ENCODE assay signal across 26 mouse cellular contexts in the genomic region with DNA sequence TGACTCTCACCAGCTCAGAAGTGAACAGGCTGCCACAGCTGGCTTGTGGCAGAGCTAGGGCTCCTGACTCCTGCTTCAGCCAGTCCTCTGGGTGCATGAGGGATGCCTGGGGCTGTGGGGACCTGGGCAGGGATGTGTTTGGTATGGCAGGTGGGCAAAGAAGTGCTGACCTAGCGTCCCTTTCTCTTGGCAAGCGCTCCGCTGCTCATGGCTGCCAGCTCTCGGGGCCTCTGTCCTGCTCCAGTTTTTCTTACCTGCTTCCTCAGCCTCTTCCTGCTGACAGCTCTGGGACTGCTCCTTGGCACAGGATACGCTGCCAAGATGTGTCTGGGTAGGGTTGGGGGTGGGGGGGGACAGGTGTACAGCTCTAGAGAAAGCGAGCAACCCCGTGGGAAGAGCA. TPM values are rescaled to one million over a fixed set of nuclear protein-coding genes. Genes with fewer than 3 reads are reported as not detected.
DNase-seq lines count a peak whose midpoint lies in the region; ATAC-seq lines count a peak whose summit lies in the region.
"Had no signal": no experiment of that assay in that cellular context is flagged by ENCODE, and none has a peak within 500 bp of the region (broad histone marks: within the 10 kb centered on the region; RNA-seq: fewer than 3 reads in every experiment).

No protein-coding gene starts in this region.

- DNase-seq in hindbrain, embryonic 10.5 days (ENCODE audit: low spot score), result no peak
- peak; percentile 54 for DNase-seq in cerebellum, adult 11 months
- DNase-seq in cerebellum, adult 9-10 months, result peak; percentile 74
- DNase-seq in limb, embryonic 10.5 days (ENCODE audit: low spot score), result no peak
- DNase-seq in frontal cortex, postnatal 10 days (ENCODE audit: low spot score in 2 of 2), result no peak
- DNase-seq in kidney, adult 11 months, result no peak
- DNase-seq: gastrocnemius, postnatal 25 days; heart, adult 2 months; heart, postnatal 14 days; kidney, adult 18-20 months; layer of hippocampus, adult 9-11 months; left cerebral cortex, postnatal 4 days; liver; right cerebral cortex, postnatal 4 days; thymus, adult 18-20 months; thymus, postnatal 36 days had no signal

- no peak overlapping the region for H3K4me2 ChIP-seq in hindbrain, embryonic 16.5 days (ENCODE audit: low read length)
- no peak overlapping the region for H3K4me2 ChIP-seq in hindbrain, embryonic 13.5 days
- H3K4me2 ChIP-seq: forebrain, embryonic 15.5 days; heart, embryonic 13.5 days; liver, embryonic 15.5 days; stomach, embryonic 15.5 days had no signal

- no peak for ATAC-seq in hindbrain, embryonic 16.5 days
- ATAC-seq in hindbrain, embryonic 13.5 days (ENCODE audit: low FRiP score), result no peak
- ATAC-seq: CD4-positive, CD25-positive, alpha-beta regulatory T cell, adult 4 months had no signal

- 85% methylated on average over 7 of the region's 7 CpGs for WGBS in hindbrain, embryonic 10.5 days
- 74% methylated on average over 7 of the region's 7 CpGs for WGBS in hindbrain, embryonic 16.5 days
- 76% methylated on average over 7 of the region's 7 CpGs for WGBS in hindbrain, embryonic 13.5 days
- WGBS in limb, embryonic 10.5 days, result 77% methylated on average over 7 of the region's 7 CpGs

- H3K9me3 ChIP-seq in hindbrain, embryonic 10.5 days, result no peaks in the 10 kb centered on the region
- H3K9me3 ChIP-seq in hindbrain, embryonic 16.5 days (ENCODE audit: control insufficient read depth, low read length), result no peaks in the 10 kb centered on the region
- no peaks in the 10 kb centered on the region for H3K9me3 ChIP-seq in hindbrain, embryonic 13.5 days
- H3K9me3 ChIP-seq in limb, embryonic 10.5 days (replicated peaks), result no peaks in the 10 kb centered on the region
- H3K9me3 ChIP-seq: forebrain, embryonic 15.5 days; heart, embryonic 13.5 days; liver, embryonic 15.5 days; stomach, embryonic 15.5 days had no signal

- H3K27me3 ChIP-seq in hindbrain, embryonic 10.5 days (ENCODE audit: insufficient read depth, poor library complexity, severe bottlenecking), result peaks cover 36% of the 10 kb centered on the region
- no peaks in the 10 kb centered on the region for H3K27me3 ChIP-seq in hindbrain, embryonic 16.5 days (replicated peaks; ENCODE audit: control insufficient read depth, insufficient read depth, low read length)
- H3K27me3 ChIP-seq in hindbrain, embryonic 13.5 days, result peaks cover 5% of the 10 kb centered on the region; the same call in 1 of the 2 replicates
- peaks cover 89% of the 10 kb centered on the region for H3K27me3 ChIP-seq in limb, embryonic 10.5 days (ENCODE audit: low read depth, poor library complexity, severe bottlenecking)
- H3K27me3 ChIP-seq: forebrain, embryonic 15.5 days had no signal

- H3K36me3 ChIP-seq in hindbrain, embryonic 10.5 days, result no peaks in the 10 kb centered on the region
- H3K36me3 ChIP-seq in hindbrain, embryonic 16.5 days (ENCODE audit: control insufficient read depth, insufficient read depth, low read length), result no peaks in the 10 kb centered on the region
- no peaks in the 10 kb centered on the region for H3K36me3 ChIP-seq in hindbrain, embryonic 13.5 days
- H3K36me3 ChIP-seq in limb, embryonic 10.5 days, result no peaks in the 10 kb centered on the region
- H3K36me3 ChIP-seq: forebrain, embryonic 15.5 days; heart, embryonic 13.5 days; liver, embryonic 15.5 days; stomach, embryonic 15.5 days had no signal

- H3K27ac ChIP-seq in hindbrain, embryonic 10.5 days, result peak overlapping the region; percentile 51
- H3K27ac ChIP-seq in hindbrain, embryonic 16.5 days (ENCODE audit: low read depth, low read length), result no peak overlapping the region
- peak overlapping the region; percentile 88 for H3K27ac ChIP-seq in hindbrain, embryonic 13.5 days
- no peak overlapping the region for H3K27ac ChIP-seq in limb, embryonic 10.5 days
- H3K27ac ChIP-seq: heart, adult 2 months; heart, embryonic 13.5 days; kidney, postnatal 0 days; left cerebral cortex, adult 2 months; liver, embryonic 15.5 days; macrophage; stomach, embryonic 15.5 days had no signal

- H3K4me3 ChIP-seq in hindbrain, embryonic 10.5 days, result no peak overlapping the region
- H3K4me3 ChIP-seq in hindbrain, embryonic 16.5 days (ENCODE audit: low read length), result no peak overlapping the region
- H3K4me3 ChIP-seq in hindbrain, embryonic 13.5 days, result no peak overlapping the region
- no peak overlapping the region for H3K4me3 ChIP-seq in limb, embryonic 10.5 days
- H3K4me3 ChIP-seq: forebrain, embryonic 15.5 days; heart, adult 2 months; heart, embryonic 13.5 days; left cerebral cortex, adult 2 months; liver, embryonic 15.5 days; stomach, embryonic 15.5 days had no signal

- H3K4me1 ChIP-seq in hindbrain, embryonic 10.5 days (replicated peaks), result peaks cover 78% of the 10 kb centered on the region
- peaks cover 30% of the 10 kb centered on the region for H3K4me1 ChIP-seq in hindbrain, embryonic 16.5 days (ENCODE audit: control insufficient read depth, insufficient read depth, low read depth, low read length)
- H3K4me1 ChIP-seq in hindbrain, embryonic 13.5 days (replicated peaks), result peaks cover 94% of the 10 kb centered on the region
- peaks cover 30% of the 10 kb centered on the region for H3K4me1 ChIP-seq in limb, embryonic 10.5 days
- H3K4me1 ChIP-seq: liver, embryonic 15.5 days; stomach, embryonic 15.5 days had no signal

- no peak overlapping the region for H3K9ac ChIP-seq in hindbrain, embryonic 16.5 days (ENCODE audit: low read depth, low read length)
- H3K9ac ChIP-seq in hindbrain, embryonic 13.5 days, result peak overlapping the region; percentile 6
- H3K9ac ChIP-seq: forebrain, embryonic 15.5 days; heart, embryonic 13.5 days; liver, embryonic 15.5 days; stomach, embryonic 15.5 days had no signal

RNA-seq across cellular contexts. Expression of a gene that starts 28.5 kb away (rescaled TPM):
- polyA plus RNA-seq in hindbrain, embryonic 10.5 days (2016; fragmentation: Nextera tagmentation; extraction: Ambion mirVana), result 0.87 and 2.9 TPM in 2 replicates
- polyA plus RNA-seq in hindbrain, embryonic 16.5 days (2015; fragmentation: Nextera tagmentation; extraction: Ambion mirVana), result 8.1 and 9.0 TPM in 2 replicates
- 7.6 and 8.3 TPM in 2 replicates for polyA plus RNA-seq in hindbrain, embryonic 13.5 days (2015; fragmentation: Nextera tagmentation; extraction: Ambion mirVana)
- 0.20 and 0.34 TPM in 2 replicates for polyA plus RNA-seq in limb, embryonic 10.5 days (2016; fragmentation: Nextera tagmentation; extraction: Ambion mirVana)
- polyA plus RNA-seq: macrophage had no signal

Comparison
In these comparisons a context has a peak if more than half of its experiments do, and no peak if none do; other contexts are left out.
1. H3K27ac ChIP-seq: peak in hindbrain, embryonic 10.5 days (single experiment) and hindbrain, embryonic 13.5 days (single experiment); none in hindbrain, embryonic 16.5 days (single experiment) and limb, embryonic 10.5 days (single experiment).
2. DNase-seq: peak in cerebellum, adult 11 months (single experiment) and cerebellum, adult 9-10 months (single experiment); none in hindbrain, embryonic 10.5 days (single experiment), limb, embryonic 10.5 days (single experiment), frontal cortex, postnatal 10 days (0 of 2) and kidney, adult 11 months (single experiment).